Mouse (Mus musculus) right cerebral cortex, postnatal 4 days (tissue): ENCODE measurements around the gene Cltrn.
A peak's percentile ranks its signal among the peaks of the same experiment; 100 is the strongest.

ENCODE experiments used
- DNase-seq: peaks from one replicate; pipeline ENCODE4 v3.0.0-alpha.2; 2022

Cltrn gene

GRCm38 (mm10) chrX:164088582-164088981 is at the start of gene Cltrn:
TSS of gene Cltrn (plus strand) at chrX:164088830.
- DNase-seq: no peak

GRCm38 (mm10) chrX:164038882-164039281 is 49.7 kb upstream of the Cltrn start:
- DNase-seq: peak; percentile 16

- peak; percentile 5 for DNase-seq
These were observed 46.6 kb upstream of the Cltrn start for GRCm38 (mm10) chrX:164042069-164042468.

GRCm38 (mm10) chrX:164046736-164047135 is 41.9 kb upstream of the Cltrn start:
- no peak for DNase-seq

- no peak for DNase-seq
These were observed 32.9 kb upstream of the Cltrn start for GRCm38 (mm10) chrX:164055726-164056125.

- no peak for DNase-seq
These were observed 30.1 kb upstream of the Cltrn start for GRCm38 (mm10) chrX:164058523-164058922.

GRCm38 (mm10) chrX:164059070-164059469 is 29.6 kb upstream of the Cltrn start:
- no peak for DNase-seq

- DNase-seq: peak; percentile 71
These were observed 22.4 kb upstream of the Cltrn start for GRCm38 (mm10) chrX:164066185-164066584.

- no peak for DNase-seq
These were observed 19.7 kb upstream of the Cltrn start for GRCm38 (mm10) chrX:164068968-164069367.

DNA sequence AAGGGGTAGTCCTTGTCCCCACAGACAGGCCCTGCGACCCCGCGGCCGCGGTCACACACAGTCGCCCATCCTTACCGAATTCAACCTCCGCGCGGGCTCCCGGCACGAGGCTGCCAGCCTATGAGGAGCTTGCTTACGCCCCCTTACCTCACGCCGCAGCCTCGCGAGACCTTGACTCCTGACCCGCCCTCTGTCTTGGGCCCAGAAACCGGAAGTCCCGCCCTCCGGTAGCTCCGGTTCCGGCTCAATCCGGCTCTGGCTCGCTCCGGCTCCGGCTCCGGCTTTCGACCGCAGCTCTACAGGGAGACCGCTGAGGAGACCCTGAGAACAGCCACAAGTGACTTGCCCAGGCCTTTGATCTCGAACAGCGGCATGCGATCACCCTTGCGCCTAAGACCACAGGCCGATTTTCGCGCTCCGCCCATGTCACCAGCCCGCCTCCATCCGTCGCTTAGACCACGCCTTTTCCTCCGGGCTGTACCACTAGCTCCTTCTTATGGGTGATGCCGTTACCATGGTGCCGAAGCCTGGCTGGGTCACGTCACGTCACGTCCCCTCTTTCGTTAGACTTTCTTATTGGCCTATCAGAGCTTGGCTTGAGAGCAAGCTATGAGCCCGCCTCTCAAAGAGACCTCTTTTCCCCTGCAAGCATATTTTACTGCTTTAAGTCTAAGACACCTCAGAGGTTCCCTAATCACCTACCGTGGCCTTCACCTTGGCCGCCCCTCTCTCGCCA is 12.4 kb upstream of the Cltrn start, which contains the start of gene Siah1b:
Gene Siah1b (minus strand): TSS at position 454 of the 736 bp plus-strand sequence.
- peak; percentile 83 for DNase-seq

- no peak for DNase-seq
These were observed 6.6 kb upstream of the Cltrn start for GRCm38 (mm10) chrX:164082030-164082429.

GRCm38 (mm10) chrX:164089916-164090315 is 1.3 kb downstream of the Cltrn start:
- DNase-seq: no peak

DNA sequence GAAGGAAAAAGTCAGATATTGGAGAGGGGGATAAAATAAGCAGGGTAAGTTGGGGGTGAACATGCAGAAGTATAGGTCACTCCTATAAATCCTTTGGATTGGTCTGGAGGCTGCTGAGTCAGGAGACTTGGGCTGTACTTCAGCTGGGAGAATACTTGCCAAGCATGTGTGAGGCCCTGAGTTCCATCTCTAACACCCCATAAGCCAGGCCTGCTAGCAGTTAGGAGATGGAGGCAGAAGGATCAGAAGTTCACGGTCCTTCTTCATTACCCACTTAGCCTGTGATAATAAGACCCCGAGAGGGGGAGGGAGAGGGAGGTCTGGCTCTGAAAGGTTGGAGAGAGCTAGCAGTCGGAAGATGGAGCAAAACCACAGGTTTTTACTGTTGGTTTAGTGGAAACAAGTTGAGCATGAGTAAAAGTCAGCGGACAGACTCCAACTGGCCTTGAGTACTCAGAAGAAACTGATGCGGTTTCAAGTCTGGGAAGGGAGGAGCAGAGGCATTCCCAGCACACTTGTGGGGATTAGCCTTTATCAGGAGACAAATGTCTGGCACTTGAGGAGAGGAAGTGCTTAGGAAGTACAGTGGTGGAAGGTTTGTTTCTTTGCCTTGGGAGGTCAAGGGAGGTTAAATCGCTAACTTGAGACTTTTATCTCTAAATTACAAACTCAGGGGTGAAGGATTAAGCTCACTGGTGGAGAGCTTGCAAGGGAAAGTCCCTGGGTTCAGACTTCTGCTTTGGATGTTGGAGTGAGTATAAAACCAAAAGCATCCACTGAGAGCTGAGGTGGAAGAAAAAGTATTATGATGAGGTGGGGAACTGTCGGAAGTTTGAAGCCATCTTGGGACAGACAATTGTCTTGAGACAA is 3.9 kb downstream of the Cltrn start:
- no peak for DNase-seq

- no peak for DNase-seq
These were observed 4.8 kb downstream of the Cltrn start for GRCm38 (mm10) chrX:164093435-164093834.

- DNase-seq: no peak
These were observed 7.2 kb downstream of the Cltrn start for GRCm38 (mm10) chrX:164095838-164096237.

DNA sequence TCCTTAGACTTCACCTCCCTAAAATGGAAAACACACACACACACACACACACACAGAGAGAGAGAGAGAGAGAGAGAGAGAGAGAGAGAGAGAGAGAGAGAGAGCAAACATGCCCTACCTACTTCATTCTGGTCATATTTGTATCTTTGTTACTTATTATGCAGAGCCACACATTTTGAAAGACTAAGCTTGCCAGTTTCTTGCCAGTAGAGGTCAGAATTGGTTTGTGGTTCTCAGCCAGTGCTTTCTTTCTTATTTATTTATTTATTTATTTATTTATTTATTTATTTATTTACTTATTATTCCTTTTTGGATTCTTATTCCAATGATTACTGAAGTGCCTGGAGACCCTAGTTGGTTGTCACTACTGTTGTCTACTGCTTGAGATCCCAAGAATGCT is 12.9 kb downstream of the Cltrn start:
- no peak for DNase-seq

GRCm38 (mm10) chrX:164102198-164102597 is 13.6 kb downstream of the Cltrn start:
- no peak for DNase-seq

DNA sequence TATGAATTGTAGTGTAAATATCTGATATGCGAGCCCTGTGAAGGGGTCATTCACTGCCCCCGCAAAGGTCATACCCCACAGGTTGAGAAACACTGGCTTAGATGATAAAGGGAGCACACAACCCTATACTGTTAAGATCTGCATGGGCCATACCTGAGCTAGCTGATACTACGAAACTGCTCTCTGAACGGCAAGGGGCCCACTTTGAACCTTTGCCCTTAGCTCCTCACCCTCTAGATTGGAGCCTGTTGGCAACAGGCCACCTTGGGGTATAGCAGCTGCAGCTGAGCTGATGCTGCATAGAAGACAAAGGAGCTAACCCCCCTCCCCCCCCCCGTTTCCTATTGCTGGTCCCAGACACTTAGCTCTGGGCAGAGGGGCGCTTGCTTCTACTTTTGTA is 14.0 kb downstream of the Cltrn start:
- DNase-seq: no peak

- no peak for DNase-seq
These were observed 22.5 kb downstream of the Cltrn start for GRCm38 (mm10) chrX:164111146-164111545.

DNA sequence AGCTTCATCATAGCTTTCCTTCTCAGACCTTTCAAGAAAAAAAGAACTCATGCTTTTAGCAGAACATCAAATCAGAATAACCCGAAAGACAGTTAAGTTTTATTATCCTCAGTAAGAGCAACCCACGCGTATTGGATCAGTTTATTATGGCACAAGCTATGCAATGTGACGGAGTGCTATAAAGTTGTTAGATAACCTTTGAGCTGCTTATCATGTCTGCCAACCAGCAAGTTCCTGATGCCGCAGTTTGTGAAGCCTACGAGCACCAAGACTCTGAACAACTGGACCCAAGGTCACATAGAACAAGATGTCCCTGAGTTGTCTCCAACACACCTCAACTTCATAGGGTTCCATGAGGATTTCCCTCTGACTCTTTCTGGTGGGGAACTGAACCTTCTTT is 25.1 kb downstream of the Cltrn start:
- no peak for DNase-seq

- DNase-seq: no peak
These were observed 35.3 kb downstream of the Cltrn start for GRCm38 (mm10) chrX:164123942-164124341.

- DNase-seq: no peak
These were observed 44.9 kb downstream of the Cltrn start for GRCm38 (mm10) chrX:164133531-164133930.

GRCm38 (mm10) chrX:164135304-164135818 is 46.7 kb downstream of the Cltrn start:
- no peak for DNase-seq

- DNase-seq: no peak
These were observed 50.4 kb downstream of the Cltrn start, which contains the start of gene Ace2 for GRCm38 (mm10) chrX:164139032-164139431. TSS of gene Ace2 (plus strand) at chrX:164139332.
